Mouse (Mus musculus): ENCODE results near the gene Plekhg3. TPM values are rescaled to one million over a fixed set of nuclear protein-coding genes. Genes with fewer than 3 reads are reported as not detected.

Gene Plekhg3
- polyA plus RNA-seq, 1 experiment from 2014 or later: 0.47 TPM

DNA sequence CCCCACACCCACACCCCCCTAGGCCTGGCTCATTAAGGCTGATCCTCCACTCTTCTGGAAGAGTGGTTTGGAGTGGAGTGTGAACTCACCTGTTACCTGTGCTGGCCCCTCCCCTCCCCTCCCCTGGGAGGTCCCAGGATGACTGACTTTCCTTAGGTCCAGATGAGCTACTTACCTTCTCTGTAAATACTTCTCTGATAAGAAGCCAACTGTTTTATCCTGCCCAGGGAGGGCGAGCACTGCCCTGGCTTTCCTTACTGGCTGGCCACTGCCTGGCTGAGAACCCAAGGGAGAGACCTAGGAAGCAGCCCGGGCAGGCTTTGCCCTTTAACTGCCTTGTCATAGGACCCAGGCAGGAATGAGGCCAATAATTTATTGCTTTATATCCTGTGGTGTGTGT lies 47.8 kb downstream of the Plekhg3 start:
- Histone ChIP-seq H3K27ac (ENCODE audit: low read depth, low read length) (no peak overlapping the region), H3K36me3 (ENCODE audit: control insufficient read depth, insufficient read depth, low read length) (no peaks in the 10 kb centered on the region), H3K4me2 (ENCODE audit: low read depth, low read length) (no peak overlapping the region), H3K4me3 (ENCODE audit: low read depth, low read length) (no peak overlapping the region), H3K27me3 (ENCODE audit: control insufficient read depth, insufficient read depth, low read length) (no peaks in the 10 kb centered on the region), H3K4me1 (ENCODE audit: control insufficient read depth, insufficient read depth, low read length) (0 out of 2 replicates have a peak, but pooled peaks cover 4% of the 10 kb centered on the region), H3K9ac (replicated peaks; ENCODE audit: low read depth, low read length) (no peak overlapping the region), H3K9me3 (ENCODE audit: control insufficient read depth, low read length) (no peaks in the 10 kb centered on the region)
- no peak for ATAC-seq (ENCODE audit: low read depth)
- 73% methylated on average over 2 of the region's 2 CpGs for WGBS

DNA sequence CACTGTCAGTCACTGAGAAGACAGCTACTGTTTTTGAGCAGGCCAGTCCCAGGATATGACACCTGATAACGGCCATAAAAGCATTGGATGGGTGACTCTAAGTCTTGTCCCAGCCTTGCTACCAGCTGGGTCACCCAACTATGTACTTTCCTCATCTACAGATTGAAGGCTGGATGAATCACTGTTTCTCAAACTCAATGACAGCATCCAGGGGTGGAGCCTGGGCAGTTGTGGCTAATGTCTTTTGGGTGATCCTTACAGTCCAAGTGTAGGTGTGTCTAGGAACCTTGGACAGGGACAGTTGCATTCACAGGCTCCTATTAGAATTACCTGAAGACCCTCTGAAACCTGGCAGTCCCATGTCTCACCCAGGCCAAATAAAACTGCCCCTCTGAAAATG lies 49.1 kb downstream of the Plekhg3 start:
- no peaks in the 10 kb centered on the region for H3K27me3 ChIP-seq (ENCODE audit: control insufficient read depth, insufficient read depth, low read length)
- H3K4me2 ChIP-seq (ENCODE audit: low read depth, low read length): no peak overlapping the region
- H3K36me3 ChIP-seq (ENCODE audit: control insufficient read depth, insufficient read depth, low read length): no peaks in the 10 kb centered on the region
- H3K9ac ChIP-seq (replicated peaks; ENCODE audit: low read depth, low read length): no peak overlapping the region
- no peak for ATAC-seq (ENCODE audit: low read depth)
- no peak overlapping the region for H3K4me3 ChIP-seq (ENCODE audit: low read depth, low read length)
- WGBS: 89% methylated on average over 1 of the region's 1 CpGs
- H3K27ac ChIP-seq (ENCODE audit: low read depth, low read length): no peak overlapping the region
- H3K9me3 ChIP-seq (ENCODE audit: control insufficient read depth, low read length): no peaks in the 10 kb centered on the region
- H3K4me1 ChIP-seq (ENCODE audit: control insufficient read depth, insufficient read depth, low read length): 0 out of 2 replicates have a peak, but pooled peaks cover 4% of the 10 kb centered on the region

DNA sequence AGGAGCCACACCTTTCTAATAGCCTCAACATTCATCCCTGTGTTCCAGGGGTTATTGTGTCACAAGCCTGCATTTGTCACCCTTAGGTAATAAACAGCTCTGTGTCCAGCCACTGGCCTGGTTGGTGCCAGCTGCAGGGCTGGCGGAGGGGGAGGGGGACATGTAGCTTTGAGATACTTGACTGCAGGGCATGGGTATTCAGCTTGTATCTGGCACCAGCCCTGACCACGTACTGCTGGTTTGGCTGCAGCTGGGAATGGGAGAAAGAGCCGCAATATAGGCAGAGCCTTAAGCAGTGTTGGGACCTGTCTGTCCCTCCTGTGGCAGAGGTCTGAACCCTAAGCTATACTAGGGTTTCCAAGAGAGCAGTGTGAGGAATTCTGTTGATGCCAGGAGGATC lies 51.4 kb downstream of the Plekhg3 start:
- H3K9ac ChIP-seq (replicated peaks; ENCODE audit: low read depth, low read length): no peak overlapping the region
- H3K4me3 ChIP-seq (ENCODE audit: low read depth, low read length): no peak overlapping the region
- no peak for ATAC-seq (ENCODE audit: low read depth)
- WGBS: 82% methylated on average over 3 of the region's 3 CpGs
- H3K4me2 ChIP-seq (ENCODE audit: low read depth, low read length): no peak overlapping the region
- no peaks in the 10 kb centered on the region for H3K27me3 ChIP-seq (ENCODE audit: control insufficient read depth, insufficient read depth, low read length)
- 0 out of 2 replicates have a peak, but pooled peaks cover 4% of the 10 kb centered on the region for H3K4me1 ChIP-seq (ENCODE audit: control insufficient read depth, insufficient read depth, low read length)
- no peak overlapping the region for H3K27ac ChIP-seq (ENCODE audit: low read depth, low read length)
- no peaks in the 10 kb centered on the region for H3K9me3 ChIP-seq (ENCODE audit: control insufficient read depth, low read length)
- H3K36me3 ChIP-seq (ENCODE audit: control insufficient read depth, insufficient read depth, low read length): no peaks in the 10 kb centered on the region

DNA sequence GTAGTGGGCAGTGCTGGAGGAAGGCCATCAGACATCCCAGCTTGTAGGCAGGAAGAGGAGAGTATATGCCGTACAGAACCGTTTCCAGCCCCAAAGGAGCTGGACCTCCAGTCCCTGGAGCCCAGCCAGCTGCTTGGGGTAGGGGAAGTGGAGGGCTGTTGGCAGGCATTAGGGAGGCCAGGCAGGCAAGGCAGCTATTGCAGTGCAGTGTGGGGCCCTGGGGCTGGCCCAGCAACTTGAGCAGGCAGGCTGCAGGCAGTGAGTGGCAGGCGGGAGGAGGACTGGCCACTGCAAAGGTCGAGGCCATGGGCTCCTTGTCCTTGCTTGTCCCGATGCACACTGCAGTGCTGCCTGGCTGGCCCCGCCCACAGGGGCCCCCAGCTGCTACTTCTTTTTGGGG lies 52.1 kb downstream of the Plekhg3 start:
- Histone ChIP-seq H3K27me3 (ENCODE audit: control insufficient read depth, insufficient read depth, low read length) (no peaks in the 10 kb centered on the region), H3K4me1 (ENCODE audit: control insufficient read depth, insufficient read depth, low read length) (0 out of 2 replicates have a peak, but pooled peaks cover 4% of the 10 kb centered on the region), H3K9me3 (ENCODE audit: control insufficient read depth, low read length) (no peaks in the 10 kb centered on the region), H3K4me2 (ENCODE audit: low read depth, low read length) (no peak overlapping the region), H3K27ac (ENCODE audit: low read depth, low read length) (no peak overlapping the region), H3K9ac (replicated peaks; ENCODE audit: low read depth, low read length) (no peak overlapping the region), H3K36me3 (ENCODE audit: control insufficient read depth, insufficient read depth, low read length) (no peaks in the 10 kb centered on the region), H3K4me3 (ENCODE audit: low read depth, low read length) (no peak overlapping the region)
- 30% methylated on average over 6 of the region's 6 CpGs for WGBS
- 0 out of 2 replicates have a peak, but pooled peaks have one; percentile 17 for ATAC-seq (ENCODE audit: low read depth)

DNA sequence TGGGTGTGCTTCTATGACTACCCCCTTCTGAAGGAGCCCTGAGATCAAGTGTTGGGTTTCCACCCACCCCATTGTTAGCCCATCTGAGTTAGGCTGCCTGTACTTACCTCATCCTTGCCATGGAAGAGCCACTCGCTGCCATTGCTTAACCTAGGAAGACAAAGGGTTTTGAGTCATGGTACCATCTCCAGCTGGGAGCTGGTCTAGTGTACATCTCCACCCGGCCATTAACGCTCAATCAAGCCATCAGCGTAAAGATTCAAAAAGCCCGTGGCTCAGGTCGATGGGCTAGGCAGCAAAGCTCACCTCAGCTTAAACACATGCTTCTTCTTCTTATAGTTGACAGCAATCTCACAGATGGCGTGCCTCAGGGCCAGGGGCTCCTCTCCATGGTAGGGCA lies 52.8 kb downstream of the Plekhg3 start:
- no peak overlapping the region for H3K27ac ChIP-seq (ENCODE audit: low read depth, low read length)
- H3K27me3 ChIP-seq (ENCODE audit: control insufficient read depth, insufficient read depth, low read length): no peaks in the 10 kb centered on the region
- no peak overlapping the region for H3K4me2 ChIP-seq (ENCODE audit: low read depth, low read length)
- 86% methylated on average over 7 of the region's 7 CpGs for WGBS
- no peaks in the 10 kb centered on the region for H3K36me3 ChIP-seq (ENCODE audit: control insufficient read depth, insufficient read depth, low read length)
- no peak overlapping the region for H3K4me3 ChIP-seq (ENCODE audit: low read depth, low read length)
- 0 out of 2 replicates have a peak, but pooled peaks cover 4% of the 10 kb centered on the region for H3K4me1 ChIP-seq (ENCODE audit: control insufficient read depth, insufficient read depth, low read length)
- H3K9me3 ChIP-seq (ENCODE audit: control insufficient read depth, low read length): no peaks in the 10 kb centered on the region
- no peak for ATAC-seq (ENCODE audit: low read depth)
- H3K9ac ChIP-seq (replicated peaks; ENCODE audit: low read depth, low read length): no peak overlapping the region

DNA sequence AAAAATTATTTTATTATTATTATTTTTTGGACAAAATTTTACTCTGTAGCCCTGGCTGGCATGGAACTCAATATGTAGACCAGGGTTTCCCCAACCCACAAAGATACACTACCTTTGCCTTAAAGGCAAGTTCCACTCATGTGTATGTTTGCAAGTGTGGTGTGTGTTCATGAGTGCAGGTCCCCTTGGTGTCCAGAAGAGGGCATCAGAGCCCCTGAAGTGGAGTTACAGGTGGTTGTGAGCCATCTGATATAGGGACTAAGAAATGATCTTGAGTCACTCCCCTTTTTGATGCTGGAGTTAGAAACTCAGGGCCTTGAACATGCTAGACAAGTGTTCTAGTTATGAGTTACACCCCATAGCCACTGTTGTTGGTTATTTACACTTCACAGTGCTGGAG lies 54.3 kb downstream of the Plekhg3 start:
- Histone ChIP-seq H3K4me2 (ENCODE audit: low read depth, low read length) (no peak overlapping the region), H3K4me3 (ENCODE audit: low read depth, low read length) (no peak overlapping the region), H3K36me3 (ENCODE audit: control insufficient read depth, insufficient read depth, low read length) (no peaks in the 10 kb centered on the region), H3K27me3 (ENCODE audit: control insufficient read depth, insufficient read depth, low read length) (no peaks in the 10 kb centered on the region), H3K9ac (replicated peaks; ENCODE audit: low read depth, low read length) (no peak overlapping the region), H3K9me3 (ENCODE audit: control insufficient read depth, low read length) (no peaks in the 10 kb centered on the region), H3K27ac (ENCODE audit: low read depth, low read length) (no peak overlapping the region), H3K4me1 (ENCODE audit: control insufficient read depth, insufficient read depth, low read length) (0 out of 2 replicates have a peak, but pooled peaks cover 4% of the 10 kb centered on the region)
- ATAC-seq (ENCODE audit: low read depth): no peak

DNA sequence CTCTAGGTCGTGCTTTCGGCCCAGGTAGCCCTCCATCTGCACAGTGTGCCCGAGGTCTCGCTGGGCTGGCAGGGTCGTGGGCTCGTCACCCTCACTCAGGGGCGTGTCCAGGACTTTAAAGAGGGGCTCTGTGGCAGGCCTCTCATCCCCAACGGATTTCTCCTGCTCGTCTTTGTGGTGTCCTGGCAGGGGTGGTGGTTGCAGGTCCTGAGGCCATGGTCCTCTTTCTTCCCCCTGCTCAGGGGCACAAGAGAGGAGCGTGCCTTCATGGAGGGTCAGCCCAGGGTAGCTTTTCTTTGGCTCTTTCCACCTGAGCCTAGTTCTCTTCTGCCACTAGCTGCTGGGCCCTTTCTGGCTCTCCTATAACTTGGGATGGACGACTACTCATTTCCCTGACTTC lies 56.7 kb downstream of the Plekhg3 start:
- H3K4me3 ChIP-seq (ENCODE audit: low read depth, low read length): no peak overlapping the region

DNA sequence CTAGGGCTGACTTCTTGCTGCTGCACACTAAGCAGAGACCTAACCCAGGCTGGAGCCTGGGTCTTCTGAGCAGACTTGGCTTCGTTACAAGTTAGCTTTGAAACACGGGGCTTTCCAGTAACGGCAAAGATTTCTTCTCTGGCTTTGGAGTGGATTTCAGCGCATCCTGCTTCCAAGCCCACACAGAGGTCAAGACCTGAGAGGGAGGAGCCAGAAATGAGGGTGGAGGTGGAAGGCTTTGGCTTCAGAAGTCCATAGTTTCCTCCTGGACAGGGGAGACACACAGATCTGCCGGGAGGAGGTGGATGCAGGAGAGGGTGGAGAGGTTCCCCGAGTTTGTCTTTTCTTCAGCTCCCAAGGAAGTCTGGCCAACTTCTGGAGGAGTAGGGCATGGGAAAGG lies 58.8 kb downstream of the Plekhg3 start:
- 73% methylated on average over 6 of the region's 6 CpGs for WGBS
- ATAC-seq (ENCODE audit: low read depth): no peak

More for the DNA sequence above, 56.7 kb downstream of the Plekhg3 start:
- WGBS: 68% methylated on average over 11 of the region's 11 CpGs
- Histone ChIP-seq H3K4me1 (ENCODE audit: control insufficient read depth, insufficient read depth, low read length) (0 out of 2 replicates have a peak, but pooled peaks cover 4% of the 10 kb centered on the region), H3K9me3 (ENCODE audit: control insufficient read depth, low read length) (no peaks in the 10 kb centered on the region), H3K36me3 (ENCODE audit: control insufficient read depth, insufficient read depth, low read length) (no peaks in the 10 kb centered on the region), H3K27me3 (ENCODE audit: control insufficient read depth, insufficient read depth, low read length) (no peaks in the 10 kb centered on the region), H3K9ac (replicated peaks; ENCODE audit: low read depth, low read length) (no peak overlapping the region), H3K4me2 (ENCODE audit: low read depth, low read length) (no peak overlapping the region), H3K27ac (ENCODE audit: low read depth, low read length) (no peak overlapping the region)
- ATAC-seq (ENCODE audit: low read depth): no peak

DNA sequence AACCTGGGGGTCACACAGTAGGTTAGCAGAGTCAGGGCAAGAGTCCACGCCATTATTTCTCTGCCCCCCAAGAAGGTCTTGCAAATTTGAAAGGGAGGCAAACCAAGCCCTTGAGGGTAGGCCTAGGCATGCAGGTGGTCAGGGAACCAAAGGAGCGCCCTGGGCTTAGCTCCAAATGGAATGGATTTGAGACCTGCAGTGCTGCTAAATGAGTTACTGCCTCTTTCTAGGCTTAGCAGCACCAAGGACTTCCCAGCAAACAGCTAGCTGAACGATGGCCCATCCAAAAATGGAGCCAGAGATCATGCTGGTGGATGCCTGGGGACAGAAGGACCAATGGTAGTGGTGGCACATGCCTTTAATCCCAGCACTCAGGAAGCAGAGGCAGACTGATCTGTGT lies 60.3 kb downstream of the Plekhg3 start:
- Histone ChIP-seq H3K4me3 (ENCODE audit: low read depth, low read length) (no peak overlapping the region), H3K9me3 (ENCODE audit: control insufficient read depth, low read length) (no peaks in the 10 kb centered on the region), H3K4me1 (ENCODE audit: control insufficient read depth, insufficient read depth, low read length) (no peaks in the 10 kb centered on the region), H3K9ac (replicated peaks; ENCODE audit: low read depth, low read length) (no peak overlapping the region), H3K36me3 (ENCODE audit: control insufficient read depth, insufficient read depth, low read length) (no peaks in the 10 kb centered on the region), H3K4me2 (ENCODE audit: low read depth, low read length) (no peak overlapping the region), H3K27ac (ENCODE audit: low read depth, low read length) (no peak overlapping the region), H3K27me3 (ENCODE audit: control insufficient read depth, insufficient read depth, low read length) (no peaks in the 10 kb centered on the region)
- no peak for ATAC-seq (ENCODE audit: low read depth)
- 81% methylated on average over 3 of the region's 3 CpGs for whole genome bisulfite sequencing

More for the DNA sequence above, 58.8 kb downstream of the Plekhg3 start:
- H3K4me2 ChIP-seq (ENCODE audit: low read depth, low read length): no peak overlapping the region
- no peaks in the 10 kb centered on the region for H3K4me1 ChIP-seq (ENCODE audit: control insufficient read depth, insufficient read depth, low read length)
- H3K4me3 ChIP-seq (ENCODE audit: low read depth, low read length): no peak overlapping the region
- H3K9ac ChIP-seq (replicated peaks; ENCODE audit: low read depth, low read length): no peak overlapping the region
- no peak overlapping the region for H3K27ac ChIP-seq (ENCODE audit: low read depth, low read length)
- no peaks in the 10 kb centered on the region for H3K36me3 ChIP-seq (ENCODE audit: control insufficient read depth, insufficient read depth, low read length)
- no peaks in the 10 kb centered on the region for H3K9me3 ChIP-seq (ENCODE audit: control insufficient read depth, low read length)
- no peaks in the 10 kb centered on the region for H3K27me3 ChIP-seq (ENCODE audit: control insufficient read depth, insufficient read depth, low read length)
